Mouse (Mus musculus) G1E-ER4 (cell line): ENCODE data around the gene Arl6ip1. TPM values are rescaled to one million over a fixed set of nuclear protein-coding genes. Genes with fewer than 3 reads are reported as not detected.

Experiments used
- GATA1 ChIP-seq: IDR thresholded peaks from one replicate; pipeline ENCODE4 v1.8.0; 2012; ENCODE audit warnings: low read length, inconsistent platforms
- polyA plus RNA-seq: library from polyadenylated mRNA; stranded (reverse); fragments of >175 nt; gene quantifications from 2 replicates; pipeline ENCODE4 v1.2.3, GENCODE M21; 2012

Arl6ip1 gene
- polyA plus RNA-seq, 1 experiment: 19.3 TPM

GRCm38 (mm10) chr7:118097615-118098014, 31.8 kb downstream of the Arl6ip1 start:
- TF ChIP-seq GATA1: no peak

GRCm38 (mm10) chr7:118079987-118080386, 49.5 kb downstream of the Arl6ip1 start:
- TF ChIP-seq GATA1: no peak

- no peak for TF ChIP-seq GATA1
Measured at GRCm38 (mm10) chr7:118079097-118079496, 50.4 kb downstream of the Arl6ip1 start.

Other genes with a start within 250 kb of the Arl6ip1 start
- gene Rps15a, start 13.5 kb downstream of the Arl6ip1 start, polyA plus RNA-seq: 4.8 and 10.0 TPM in 2 replicates
- gene Smg1, start 114.0 kb upstream of the Arl6ip1 start, polyA plus RNA-seq: 21.8 and 31.7 TPM in 2 replicates